Mouse (Mus musculus): ENCODE measurements around the gene Ubtd2. TPM values are rescaled to one million over a fixed set of nuclear protein-coding genes. Genes with fewer than 3 reads are reported as not detected.

Gene Ubtd2
- 86.4 and 95.9 TPM in 2 replicates for polyA plus RNA-seq (2014; fragmentation: Nextera tagmentation; extraction: Ambion mirVana)

- peaks cover 19% of the 10 kb centered on the region for H3K4me1 ChIP-seq (ENCODE audit: control insufficient read depth, insufficient read depth, low read length)
- H3K36me3 ChIP-seq (ENCODE audit: control insufficient read depth, insufficient read depth, low read length), result no peaks in the 10 kb centered on the region
- peak; percentile 97 for ATAC-seq (ENCODE audit: low read depth)
- DNase-seq (ENCODE audit: low spot score), result peak; percentile 97
- H3K9me3 ChIP-seq (ENCODE audit: control insufficient read depth, low read length), result no peaks in the 10 kb centered on the region
- H3K27ac ChIP-seq (replicated peaks; ENCODE audit: low read depth, low read length), result peak within 1 kb of the TSS; percentile 97
- H3K4me2 ChIP-seq (ENCODE audit: low read depth, low read length), result peak within 1 kb of the TSS; percentile 90
- H3K27me3 ChIP-seq (replicated peaks; ENCODE audit: control insufficient read depth, insufficient read depth, low read length), result no peaks in the 10 kb centered on the region
- H3K9ac ChIP-seq (ENCODE audit: low read depth, low read length), result peak within 1 kb of the TSS; percentile 94
- WGBS, result 0% methylated on average over 31 of the region's 86 CpGs
- H3K4me3 ChIP-seq (ENCODE audit: low read depth, low read length), result peak within 1 kb of the TSS; percentile 98
These were observed at the start of gene Ubtd2 for GRCm38 (mm10) chr11:32454800-32455506. Gene Ubtd2, plus strand, starts transcription at chr11:32455370.

GRCm38 (mm10) chr11:32407863-32408262, 47.3 kb upstream of the Ubtd2 start:
- Histone ChIP-seq H3K4me1 (ENCODE audit: control insufficient read depth, insufficient read depth, low read length) (no peaks in the 10 kb centered on the region), H3K9ac (ENCODE audit: low read depth, low read length) (no peak overlapping the region), H3K4me3 (ENCODE audit: low read depth, low read length) (no peak overlapping the region), H3K27me3 (replicated peaks; ENCODE audit: control insufficient read depth, insufficient read depth, low read length) (no peaks in the 10 kb centered on the region), H3K9me3 (ENCODE audit: control insufficient read depth, low read length) (no peaks in the 10 kb centered on the region), H3K36me3 (ENCODE audit: control insufficient read depth, insufficient read depth, low read length) (peaks cover 72% of the 10 kb centered on the region), H3K4me2 (ENCODE audit: low read depth, low read length) (no peak overlapping the region), H3K27ac (replicated peaks; ENCODE audit: low read depth, low read length) (no peak overlapping the region)
- 77% methylated on average over 3 of the region's 3 CpGs for WGBS
- no peak for ATAC-seq (ENCODE audit: low read depth)
- DNase-seq (ENCODE audit: low spot score), result no peak

GRCm38 (mm10) chr11:32409052-32409451, 46.1 kb upstream of the Ubtd2 start:
- Histone ChIP-seq H3K4me3 (ENCODE audit: low read depth, low read length) (no peak overlapping the region), H3K27ac (replicated peaks; ENCODE audit: low read depth, low read length) (no peak overlapping the region), H3K4me2 (ENCODE audit: low read depth, low read length) (no peak overlapping the region), H3K27me3 (replicated peaks; ENCODE audit: control insufficient read depth, insufficient read depth, low read length) (no peaks in the 10 kb centered on the region), H3K36me3 (ENCODE audit: control insufficient read depth, insufficient read depth, low read length) (peaks cover 74% of the 10 kb centered on the region), H3K9me3 (ENCODE audit: control insufficient read depth, low read length) (no peaks in the 10 kb centered on the region), H3K9ac (ENCODE audit: low read depth, low read length) (no peak overlapping the region), H3K4me1 (ENCODE audit: control insufficient read depth, insufficient read depth, low read length) (no peaks in the 10 kb centered on the region)
- DNase-seq (ENCODE audit: low spot score) (no peak), ATAC-seq (ENCODE audit: low read depth) (no peak)

- Histone ChIP-seq H3K27ac (replicated peaks; ENCODE audit: low read depth, low read length) (no peak overlapping the region), H3K4me2 (ENCODE audit: low read depth, low read length) (no peak overlapping the region), H3K4me3 (ENCODE audit: low read depth, low read length) (no peak overlapping the region), H3K9me3 (ENCODE audit: control insufficient read depth, low read length) (no peaks in the 10 kb centered on the region), H3K36me3 (ENCODE audit: control insufficient read depth, insufficient read depth, low read length) (peaks cover 74% of the 10 kb centered on the region), H3K4me1 (ENCODE audit: control insufficient read depth, insufficient read depth, low read length) (no peaks in the 10 kb centered on the region), H3K27me3 (replicated peaks; ENCODE audit: control insufficient read depth, insufficient read depth, low read length) (no peaks in the 10 kb centered on the region), H3K9ac (ENCODE audit: low read depth, low read length) (no peak overlapping the region)
- 78% methylated on average over 11 of the region's 11 CpGs for WGBS
- DNase-seq (ENCODE audit: low spot score) (no peak), ATAC-seq (ENCODE audit: low read depth) (no peak)
These were observed 45.2 kb upstream of the Ubtd2 start for GRCm38 (mm10) chr11:32409823-32410562.

GRCm38 (mm10) chr11:32420001-32420400, 35.2 kb upstream of the Ubtd2 start:
- no peak for ATAC-seq (ENCODE audit: low read depth)
- DNase-seq (ENCODE audit: low spot score), result no peak
- H3K9ac ChIP-seq (ENCODE audit: low read depth, low read length), result no peak overlapping the region
- no peak overlapping the region for H3K4me2 ChIP-seq (ENCODE audit: low read depth, low read length)
- H3K27ac ChIP-seq (replicated peaks; ENCODE audit: low read depth, low read length), result no peak overlapping the region
- WGBS, result 77% methylated on average over 5 of the region's 5 CpGs
- H3K4me3 ChIP-seq (ENCODE audit: low read depth, low read length), result no peak overlapping the region
- H3K36me3 ChIP-seq (ENCODE audit: control insufficient read depth, insufficient read depth, low read length), result peaks cover 91% of the 10 kb centered on the region
- H3K4me1 ChIP-seq (ENCODE audit: control insufficient read depth, insufficient read depth, low read length), result no peaks in the 10 kb centered on the region
- no peaks in the 10 kb centered on the region for H3K27me3 ChIP-seq (replicated peaks; ENCODE audit: control insufficient read depth, insufficient read depth, low read length)
- H3K9me3 ChIP-seq (ENCODE audit: control insufficient read depth, low read length), result no peaks in the 10 kb centered on the region

- Histone ChIP-seq H3K4me2 (ENCODE audit: low read depth, low read length) (no peak overlapping the region), H3K36me3 (ENCODE audit: control insufficient read depth, insufficient read depth, low read length) (peaks cover 64% of the 10 kb centered on the region), H3K9ac (ENCODE audit: low read depth, low read length) (no peak overlapping the region), H3K4me3 (ENCODE audit: low read depth, low read length) (no peak overlapping the region), H3K9me3 (ENCODE audit: control insufficient read depth, low read length) (no peaks in the 10 kb centered on the region), H3K27ac (replicated peaks; ENCODE audit: low read depth, low read length) (no peak overlapping the region), H3K4me1 (ENCODE audit: control insufficient read depth, insufficient read depth, low read length) (no peaks in the 10 kb centered on the region), H3K27me3 (replicated peaks; ENCODE audit: control insufficient read depth, insufficient read depth, low read length) (no peaks in the 10 kb centered on the region)
- 72% methylated on average over 11 of the region's 12 CpGs for WGBS
- no peak for DNase-seq (ENCODE audit: low spot score)
- no peak for ATAC-seq (ENCODE audit: low read depth)
These were observed 31.9 kb upstream of the Ubtd2 start for GRCm38 (mm10) chr11:32423311-32423710.

- Histone ChIP-seq H3K4me1 (ENCODE audit: control insufficient read depth, insufficient read depth, low read length) (no peaks in the 10 kb centered on the region), H3K27me3 (replicated peaks; ENCODE audit: control insufficient read depth, insufficient read depth, low read length) (no peaks in the 10 kb centered on the region), H3K27ac (replicated peaks; ENCODE audit: low read depth, low read length) (no peak overlapping the region), H3K4me3 (ENCODE audit: low read depth, low read length) (no peak overlapping the region), H3K4me2 (ENCODE audit: low read depth, low read length) (no peak overlapping the region), H3K36me3 (ENCODE audit: control insufficient read depth, insufficient read depth, low read length) (peaks cover 55% of the 10 kb centered on the region), H3K9ac (ENCODE audit: low read depth, low read length) (no peak overlapping the region), H3K9me3 (ENCODE audit: control insufficient read depth, low read length) (no peaks in the 10 kb centered on the region)
- 79% methylated on average over 4 of the region's 4 CpGs for WGBS
- ATAC-seq (ENCODE audit: low read depth) (no peak; the same call in 1 of the 2 replicates), DNase-seq (ENCODE audit: low spot score) (no peak)
These were observed 30.6 kb upstream of the Ubtd2 start for GRCm38 (mm10) chr11:32424600-32424999.

- no peak overlapping the region for H3K4me2 ChIP-seq (ENCODE audit: low read depth, low read length)
- H3K4me3 ChIP-seq (ENCODE audit: low read depth, low read length), result no peak overlapping the region
- no peaks in the 10 kb centered on the region for H3K9me3 ChIP-seq (ENCODE audit: control insufficient read depth, low read length)
- peaks cover 49% of the 10 kb centered on the region for H3K36me3 ChIP-seq (ENCODE audit: control insufficient read depth, insufficient read depth, low read length)
- DNase-seq (ENCODE audit: low spot score) (no peak), ATAC-seq (ENCODE audit: low read depth) (peak; percentile 19; the same call in 1 of the 2 replicates)
- H3K27me3 ChIP-seq (replicated peaks; ENCODE audit: control insufficient read depth, insufficient read depth, low read length), result no peaks in the 10 kb centered on the region
- WGBS, result 71% methylated on average over 10 of the region's 10 CpGs
- no peaks in the 10 kb centered on the region for H3K4me1 ChIP-seq (ENCODE audit: control insufficient read depth, insufficient read depth, low read length)
- no peak overlapping the region for H3K9ac ChIP-seq (ENCODE audit: low read depth, low read length)
- H3K27ac ChIP-seq (replicated peaks; ENCODE audit: low read depth, low read length), result no peak overlapping the region
These were observed 30.0 kb upstream of the Ubtd2 start for GRCm38 (mm10) chr11:32425043-32425658.

All from embryonic facial prominence, embryonic 14.5 days (tissue).